Mouse (Mus musculus): ENCODE data around the gene Nploc4.

Gene Nploc4

DNA sequence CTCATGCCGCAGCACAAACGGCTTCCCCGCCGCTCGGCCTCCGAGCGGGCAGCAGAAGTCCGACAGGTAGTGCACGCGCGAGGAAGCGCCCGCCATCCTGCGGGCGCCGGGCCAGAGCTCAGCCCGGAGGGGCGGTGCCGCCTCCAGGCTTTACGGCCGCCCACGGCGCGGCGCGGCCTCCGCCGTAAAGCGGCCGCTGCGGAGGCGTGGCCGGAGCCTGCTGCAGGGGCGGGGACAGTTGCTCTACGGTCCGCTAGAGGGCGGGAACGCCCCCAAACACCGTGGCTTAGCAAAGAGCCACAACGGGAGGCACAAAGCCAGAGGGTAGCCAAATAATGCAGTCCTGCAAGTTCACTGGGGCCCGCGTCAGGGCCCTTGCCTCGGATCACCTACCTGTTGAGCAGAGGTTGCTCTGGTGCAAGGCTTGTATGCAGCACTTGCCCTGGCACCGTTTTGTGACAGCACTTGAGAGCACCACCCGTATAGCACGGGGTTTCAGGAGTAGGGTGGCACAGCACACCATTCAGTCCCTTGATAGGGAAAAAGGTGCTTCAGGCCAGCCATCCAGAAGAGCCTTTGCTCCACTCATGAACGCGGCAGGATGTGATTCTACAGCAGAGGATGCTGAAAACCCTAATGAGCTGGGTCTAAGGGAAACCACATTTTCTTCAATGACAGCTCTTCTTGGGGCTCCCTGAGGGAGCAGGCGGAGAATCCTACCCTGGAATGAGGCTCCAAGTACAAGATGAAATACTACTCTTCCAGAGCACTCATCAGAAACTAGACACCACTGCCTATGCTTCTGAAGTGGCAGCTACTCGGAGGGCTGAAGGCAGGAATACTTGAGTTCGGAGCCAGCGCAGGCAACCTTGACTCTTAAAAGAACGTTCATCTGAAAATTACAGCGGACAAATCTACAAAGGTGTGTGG is 58.6 kb downstream of the Nploc4 start, which contains the start of gene Faap100:
TSS of gene Faap100 (minus strand) at position 154 of the 930 bp plus-strand sequence.
- DNase-seq (ENCODE audit: inconsistent ontology term) = peak; percentile 95

DNA sequence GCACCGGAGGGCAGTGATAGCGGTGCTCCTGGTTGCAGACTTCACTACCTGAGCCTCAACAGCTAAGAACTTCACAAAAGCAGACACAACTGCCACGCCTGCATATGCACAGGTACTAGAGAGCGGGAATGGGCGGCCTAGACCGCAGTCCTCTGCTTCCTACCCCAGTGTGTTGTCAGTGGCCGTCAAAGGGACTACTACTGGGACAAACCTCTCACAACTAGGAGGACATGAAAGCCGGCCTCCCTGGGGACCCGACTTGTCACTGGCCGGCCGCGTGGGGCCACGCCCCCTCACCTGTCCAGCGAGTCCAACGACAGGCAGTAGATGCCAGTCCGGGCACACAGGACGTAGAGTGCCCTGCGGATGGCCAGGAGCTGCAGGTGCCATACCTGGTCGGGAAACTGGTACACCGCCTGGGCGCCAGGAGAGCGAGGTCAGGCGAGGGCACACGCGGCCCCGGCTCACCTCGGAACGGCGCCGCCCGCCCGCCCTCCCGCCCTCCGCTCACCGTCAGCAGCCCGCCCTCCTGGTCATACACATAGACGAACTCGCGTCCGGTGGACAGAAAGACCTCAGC is 59.4 kb downstream of the Nploc4 start:
- peak; percentile 51 for DNase-seq (ENCODE audit: inconsistent ontology term)

GRCm38 (mm10) chr11:120377337-120377736 is 60.2 kb downstream of the Nploc4 start:
- no peak for DNase-seq (ENCODE audit: inconsistent ontology term)

GRCm38 (mm10) chr11:120376302-120377160 is 61.0 kb downstream of the Nploc4 start:
- DNase-seq (ENCODE audit: inconsistent ontology term) = no peak

- DNase-seq (ENCODE audit: inconsistent ontology term) = no peak
Measured at GRCm38 (mm10) chr11:120375324-120375723, 62.2 kb downstream of the Nploc4 start.

GRCm38 (mm10) chr11:120373820-120374586 is 63.5 kb downstream of the Nploc4 start:
- DNase-seq (ENCODE audit: inconsistent ontology term) = no peak

- DNase-seq (ENCODE audit: inconsistent ontology term) = no peak
Measured at GRCm38 (mm10) chr11:120373025-120373424, 64.5 kb downstream of the Nploc4 start.

GRCm38 (mm10) chr11:120369656-120370055 is 67.9 kb downstream of the Nploc4 start:
- DNase-seq (ENCODE audit: inconsistent ontology term) = peak; percentile 66

DNA sequence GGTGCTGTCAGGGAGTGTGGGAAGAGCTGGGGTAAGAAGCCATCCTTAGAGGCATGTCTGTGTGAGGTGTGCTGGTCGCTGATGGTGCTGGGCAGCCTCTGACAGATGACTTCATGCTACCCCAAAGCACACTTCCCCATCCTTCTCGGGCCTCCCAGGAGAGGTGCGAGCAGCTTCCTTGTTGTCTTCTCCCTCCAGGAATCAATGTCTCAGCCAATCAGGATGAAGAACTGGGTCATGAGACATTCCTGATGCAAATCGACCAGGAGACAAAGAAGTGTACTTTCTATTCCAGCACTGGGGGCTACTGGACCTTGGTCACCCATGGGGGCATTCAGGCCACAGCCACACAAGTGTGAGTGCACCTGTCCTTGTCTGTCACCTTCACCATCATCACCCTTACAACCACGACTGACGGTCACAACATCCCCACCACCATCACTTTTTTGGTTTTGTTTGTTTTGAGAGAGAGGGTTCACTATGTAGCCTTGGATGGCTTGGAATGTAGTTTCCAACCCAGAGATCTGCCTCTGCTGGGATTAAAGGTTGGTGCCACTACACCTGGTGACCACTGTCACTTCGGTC is 71.0 kb downstream of the Nploc4 start:
- DNase-seq (ENCODE audit: inconsistent ontology term) = no peak

DNA sequence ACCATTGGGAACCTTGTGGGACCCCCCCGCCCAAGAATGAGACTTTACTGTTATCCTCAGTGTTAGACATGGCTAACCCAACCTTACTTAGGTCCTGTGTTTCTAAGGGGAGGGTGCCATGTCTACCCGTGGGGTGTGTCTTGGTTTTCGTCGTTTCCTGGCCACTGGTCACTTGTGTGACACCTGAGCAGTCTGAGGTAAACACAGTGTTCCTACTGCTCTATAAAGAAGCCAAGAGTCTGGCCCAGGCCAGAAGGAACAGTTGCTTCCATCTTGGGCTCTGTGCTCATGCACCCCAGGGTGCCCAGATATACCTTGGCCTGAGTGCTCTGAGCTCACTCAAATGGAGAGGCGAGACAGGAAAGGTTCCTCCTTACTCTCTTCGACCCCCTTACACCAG is 74.6 kb downstream of the Nploc4 start:
- no peak for DNase-seq (ENCODE audit: inconsistent ontology term)

DNA sequence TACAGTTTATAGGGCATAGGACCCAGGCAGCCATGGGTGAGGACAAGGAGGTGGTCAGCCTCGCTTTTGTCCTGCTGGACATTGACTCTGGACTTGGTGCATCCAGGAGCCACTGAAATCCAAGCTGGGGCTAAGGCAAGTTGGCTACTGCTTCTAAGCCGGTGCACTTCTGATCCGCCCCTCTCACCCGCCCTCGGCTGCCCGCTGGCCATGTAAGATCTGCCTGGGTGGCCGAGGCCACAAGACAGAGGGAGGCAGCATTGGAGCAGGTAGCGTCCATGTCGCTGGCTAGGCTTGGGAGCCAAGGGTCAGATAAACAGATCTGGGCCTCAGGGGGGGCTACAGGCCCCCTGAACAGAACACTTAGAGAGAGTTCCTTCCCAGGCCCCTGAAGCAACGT is 76.2 kb downstream of the Nploc4 start, which contains the start of gene Fscn2:
TSS of gene Fscn2 (plus strand) at position 240 of the 400 bp plus-strand sequence.
- no peak for DNase-seq (ENCODE audit: inconsistent ontology term)

- no peak for DNase-seq (ENCODE audit: inconsistent ontology term)
Measured at GRCm38 (mm10) chr11:120360755-120361154, 76.8 kb downstream of the Nploc4 start.

- DNase-seq (ENCODE audit: inconsistent ontology term) = no peak
Measured at GRCm38 (mm10) chr11:120360062-120360461, 77.4 kb downstream of the Nploc4 start.

DNA sequence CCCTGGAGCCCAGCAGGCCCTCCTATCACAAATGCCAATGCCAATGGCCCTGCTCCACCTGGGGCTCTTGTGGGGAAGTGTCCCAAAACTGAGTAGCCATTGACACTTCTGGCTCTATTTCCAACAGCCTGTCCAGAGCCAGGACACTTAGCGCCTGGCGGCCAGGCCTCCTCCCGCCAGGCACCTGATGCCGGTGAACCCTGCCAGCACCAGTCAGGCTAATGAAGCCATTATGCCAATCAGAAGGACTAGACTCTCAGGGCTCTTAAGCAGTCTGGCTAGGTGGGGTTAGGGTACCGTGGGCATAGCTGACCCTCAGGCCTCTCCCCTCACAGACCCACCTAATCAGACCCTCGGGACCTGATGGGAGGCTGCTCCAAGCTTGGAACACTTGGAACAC is 78.1 kb downstream of the Nploc4 start:
- no peak for DNase-seq (ENCODE audit: inconsistent ontology term)

DNA sequence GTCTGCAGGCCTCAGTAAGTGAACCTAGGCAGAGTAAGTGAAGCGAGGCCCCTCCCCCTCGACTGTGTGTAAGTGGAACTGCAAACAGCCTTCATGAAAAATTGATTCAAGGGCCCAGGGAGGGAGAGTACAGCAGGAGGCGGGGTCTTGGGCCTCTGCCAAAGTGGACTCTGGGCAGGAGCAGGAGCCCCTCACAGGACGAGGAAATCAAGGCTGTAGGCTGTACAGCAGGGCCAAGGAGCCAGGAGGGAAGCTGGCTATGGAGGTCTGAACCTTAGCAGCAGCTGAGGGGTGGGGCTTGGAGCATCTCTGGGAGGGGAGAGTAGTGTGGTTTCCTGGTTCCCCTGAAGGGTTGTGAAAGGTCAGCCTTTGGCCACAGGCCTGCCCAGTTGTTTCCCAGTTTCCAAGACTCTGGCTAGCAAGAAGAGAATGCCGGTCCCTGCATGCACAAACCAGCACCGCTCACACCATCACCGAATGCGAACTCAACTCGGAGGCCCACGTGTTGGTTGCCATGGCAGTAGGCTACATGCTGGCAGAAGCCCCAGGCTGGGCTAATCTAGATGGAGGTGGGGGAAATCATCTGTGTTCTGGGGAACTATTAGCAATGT is 79.6 kb downstream of the Nploc4 start:
- peak; percentile 66 for DNase-seq (ENCODE audit: inconsistent ontology term)

GRCm38 (mm10) chr11:120356900-120357299 is 80.6 kb downstream of the Nploc4 start:
- DNase-seq (ENCODE audit: inconsistent ontology term) = no peak

GRCm38 (mm10) chr11:120356319-120356840 is 81.1 kb downstream of the Nploc4 start:
- DNase-seq (ENCODE audit: inconsistent ontology term) = no peak

DNA sequence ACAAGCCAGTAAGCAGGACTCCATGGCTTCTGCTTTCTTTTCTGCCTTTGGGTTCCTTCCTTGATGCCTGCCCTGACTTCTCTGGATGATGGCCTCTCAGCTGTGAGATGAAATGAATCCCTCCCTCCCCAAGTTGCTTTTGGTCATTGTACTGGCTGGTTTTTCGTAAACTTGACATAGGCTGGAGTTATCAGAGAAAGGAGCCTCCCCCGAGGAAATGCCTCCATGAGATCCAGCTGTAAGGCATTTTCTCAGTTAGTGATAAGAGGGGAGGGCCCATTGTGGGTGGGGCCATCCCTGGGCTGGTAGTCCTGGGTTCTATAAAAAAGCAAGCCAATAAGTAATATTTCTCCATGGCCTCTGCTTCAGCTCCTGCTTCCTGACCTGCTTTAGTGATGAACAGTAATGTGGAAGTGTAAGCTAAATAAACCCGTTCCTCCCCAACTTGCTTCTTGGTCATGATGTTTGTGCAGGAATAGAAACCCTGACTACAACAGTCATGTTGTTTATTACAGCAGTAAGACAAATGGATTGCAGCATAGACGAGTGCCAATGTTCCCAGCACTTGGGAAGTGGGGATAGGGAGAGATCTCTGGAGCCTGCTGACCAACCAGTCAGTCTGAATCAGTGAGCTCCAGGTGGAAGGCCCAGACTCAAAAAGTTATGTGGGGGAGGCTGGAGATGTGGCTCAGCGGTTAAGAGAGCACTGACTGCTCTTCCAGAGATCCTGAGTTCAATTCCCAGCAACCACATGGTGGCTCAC is 82.0 kb downstream of the Nploc4 start:
- no peak for DNase-seq (ENCODE audit: inconsistent ontology term)

Measured in Muller cell, postnatal 12 days (primary cell).